Mouse (Mus musculus) testis, postnatal 10 days (tissue): Measurements from ENCODE around the gene Gm20388.

Experiments
- DNase-seq: peaks from one replicate; pipeline ENCODE4 v3.0.0; 2021; ENCODE audit warnings: low spot score

Gene Gm20388

DNA sequence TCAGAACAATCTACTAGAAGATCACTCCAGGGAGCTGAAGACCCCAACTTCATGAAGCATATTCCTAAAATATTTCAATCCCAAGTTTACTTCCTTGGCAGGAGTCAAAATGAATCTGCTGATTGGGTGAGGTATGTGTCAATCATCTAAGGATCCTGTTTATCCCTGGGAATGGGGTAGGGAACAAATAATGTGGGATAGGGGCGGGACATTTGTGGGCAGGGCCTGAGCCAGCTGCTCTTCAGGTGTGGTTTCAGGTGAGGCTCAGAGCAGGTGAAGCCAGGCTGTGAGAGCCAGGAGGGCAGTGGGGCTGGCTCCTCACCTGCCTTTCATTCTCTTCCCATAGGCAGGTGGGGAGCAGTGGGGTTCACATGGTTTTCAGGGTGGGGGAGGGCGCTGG is 2816.1 kb downstream of the Gm20388 start:
- no peak for DNase-seq

DNA sequence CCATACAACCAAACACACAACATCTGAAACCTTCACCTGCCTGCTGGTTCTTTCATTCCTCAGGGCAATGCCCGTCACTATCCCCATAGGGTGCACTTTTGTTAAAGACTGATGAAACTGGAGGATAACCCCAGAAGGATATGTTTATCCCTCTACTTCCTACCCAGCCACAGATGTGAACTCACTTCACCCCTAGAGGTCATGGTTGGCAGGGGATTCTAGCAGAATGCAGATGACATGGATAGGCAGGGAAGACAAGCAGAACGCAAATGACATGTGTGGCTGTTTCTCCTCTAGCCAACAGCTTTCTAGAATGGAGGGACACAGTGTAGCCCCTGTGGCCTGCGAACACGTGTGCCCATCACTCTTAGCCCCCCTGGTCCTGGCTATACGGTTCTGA is 2816.8 kb downstream of the Gm20388 start:
- no peak for DNase-seq

DNA sequence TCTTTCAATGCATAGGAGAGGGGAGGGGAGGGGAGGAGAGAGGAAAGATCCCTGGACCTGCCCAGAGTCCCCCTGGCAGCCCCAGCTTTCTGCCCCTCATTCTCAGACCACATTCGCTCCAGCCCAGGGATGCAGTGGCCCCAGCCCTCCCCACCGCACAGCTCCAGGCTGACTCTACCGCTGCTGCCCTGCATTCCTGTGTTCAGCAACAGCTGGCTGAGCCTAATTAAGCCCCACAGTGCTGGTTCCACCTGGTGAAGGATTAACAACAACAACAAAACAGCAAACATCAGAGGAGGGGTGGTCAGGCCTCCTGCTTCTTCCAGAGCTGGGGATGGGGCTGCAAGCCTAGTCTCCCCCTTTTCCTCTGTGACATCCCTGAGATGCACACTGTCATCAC is 2818.0 kb downstream of the Gm20388 start:
- DNase-seq = no peak

DNA sequence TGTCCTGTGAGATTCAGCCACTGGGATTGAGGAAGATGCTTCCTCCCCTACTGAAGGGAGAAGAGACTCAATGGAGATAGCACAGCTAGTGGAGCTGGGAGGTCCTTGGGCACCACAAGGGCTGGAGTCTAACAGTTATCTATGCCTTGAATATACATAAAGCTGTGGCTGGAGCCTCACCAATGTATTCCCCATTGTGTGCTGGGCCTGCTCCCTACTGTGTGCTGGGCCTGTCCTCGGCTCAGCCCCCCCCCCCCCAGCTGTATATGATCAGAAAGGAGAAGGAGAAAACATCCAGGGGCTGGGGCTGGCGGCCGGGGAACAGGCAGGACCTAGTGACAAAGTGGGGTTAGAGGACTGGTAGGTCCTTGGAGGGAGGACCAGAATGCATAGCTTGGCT is 2824.5 kb downstream of the Gm20388 start:
- DNase-seq = no peak

DNA sequence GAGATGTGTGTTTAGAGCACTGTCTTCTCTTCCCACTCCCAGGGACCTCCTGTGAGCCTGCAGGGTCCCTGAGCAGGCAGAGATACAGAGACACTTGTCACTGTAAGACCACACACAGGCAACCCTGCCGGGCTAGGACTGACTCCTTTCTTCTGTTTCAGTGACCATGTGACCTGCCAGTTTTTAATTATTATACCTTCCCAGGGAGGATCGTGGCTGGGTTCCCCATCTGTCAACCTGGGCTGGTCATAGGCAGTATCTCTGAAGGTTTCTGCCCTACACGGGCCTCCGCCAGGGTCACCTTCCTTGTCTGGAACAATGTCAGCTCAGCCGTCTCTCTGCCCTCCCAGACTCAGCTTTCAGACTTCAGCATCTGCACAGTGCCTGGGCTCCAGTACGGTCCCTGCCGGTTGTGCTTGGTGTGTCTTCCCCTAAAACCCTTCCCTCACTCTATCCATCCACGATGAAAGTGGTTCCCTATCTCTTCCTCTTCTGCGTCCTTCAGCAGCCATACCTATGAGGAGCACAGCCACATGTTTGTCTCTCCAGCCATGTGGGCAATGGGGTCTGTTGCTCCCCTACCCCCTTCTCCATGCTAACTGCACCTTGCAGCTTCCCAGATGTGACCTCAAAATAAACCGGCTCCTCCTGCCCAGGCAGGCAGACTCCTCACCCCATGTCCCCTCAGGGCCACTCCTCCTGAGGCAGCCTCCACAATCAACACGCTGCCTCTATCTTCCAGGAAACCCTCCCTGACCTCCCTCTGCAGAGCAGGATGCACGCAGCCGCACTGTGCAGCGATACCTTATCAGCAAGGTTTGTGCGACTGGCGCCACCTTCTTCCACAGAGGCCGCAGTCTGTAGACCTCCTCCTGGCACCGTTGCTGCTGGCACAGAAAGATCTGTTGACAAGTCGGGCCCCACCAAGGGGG is 2825.2 kb downstream of the Gm20388 start:
- no peak for DNase-seq

DNA sequence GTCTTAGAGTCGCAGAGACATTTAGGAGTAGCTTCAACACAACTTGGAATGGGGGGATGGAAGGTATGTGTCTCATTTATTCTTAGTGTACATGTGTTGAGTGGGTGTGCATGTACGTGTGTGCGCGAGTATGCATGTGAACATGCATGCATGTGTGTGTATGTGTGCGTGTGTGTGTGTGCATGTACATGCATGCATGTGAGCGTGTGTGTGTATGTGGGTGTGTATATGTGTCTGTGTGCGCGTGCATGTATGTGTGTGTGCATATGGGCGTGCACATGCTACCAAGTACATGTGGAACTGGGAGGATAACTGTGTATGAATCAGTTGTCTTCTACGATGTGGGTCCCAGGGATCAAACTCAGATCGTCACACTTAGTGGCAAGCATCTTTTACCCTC is 2826.0 kb downstream of the Gm20388 start:
- no peak for DNase-seq

DNA sequence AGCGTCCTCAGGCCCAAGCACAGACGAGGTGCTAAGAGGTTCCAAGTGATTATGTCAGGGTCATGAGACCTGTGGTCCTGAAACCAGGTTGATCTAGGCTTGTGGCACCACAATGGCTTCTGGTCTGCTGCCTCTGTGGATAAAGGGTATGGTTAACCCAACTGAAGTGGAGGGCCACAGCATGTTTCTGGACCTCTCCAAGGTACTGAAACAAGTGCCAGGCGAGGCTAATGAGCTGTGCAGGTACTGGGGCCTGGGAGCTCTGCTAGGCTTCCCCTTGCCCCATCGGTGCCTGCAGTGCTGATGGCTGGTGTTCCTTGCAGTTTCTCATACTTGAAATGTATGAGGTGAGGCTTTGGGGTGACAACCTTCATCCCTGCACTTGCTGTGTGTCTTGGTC is 2826.4 kb downstream of the Gm20388 start:
- no peak for DNase-seq

DNA sequence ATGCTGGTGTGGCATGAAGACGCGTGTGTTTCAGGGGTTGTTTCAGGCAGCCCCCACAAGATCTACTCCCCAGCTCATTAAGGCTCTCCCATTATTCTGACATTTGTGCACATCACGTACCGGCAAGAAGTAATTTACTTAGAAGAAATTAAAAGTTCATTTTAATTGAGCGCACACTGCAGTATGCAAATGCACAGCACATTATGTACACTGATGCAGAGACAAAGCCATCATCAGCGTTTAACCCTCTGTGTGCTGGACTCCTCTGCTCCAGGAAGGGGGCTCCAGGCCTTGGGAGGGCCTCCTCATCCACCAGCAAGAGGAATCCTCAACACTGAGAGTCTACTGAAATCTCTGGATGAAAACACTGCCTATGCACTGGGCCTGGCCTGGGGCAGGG is 2827.2 kb downstream of the Gm20388 start:
- DNase-seq = no peak

DNA sequence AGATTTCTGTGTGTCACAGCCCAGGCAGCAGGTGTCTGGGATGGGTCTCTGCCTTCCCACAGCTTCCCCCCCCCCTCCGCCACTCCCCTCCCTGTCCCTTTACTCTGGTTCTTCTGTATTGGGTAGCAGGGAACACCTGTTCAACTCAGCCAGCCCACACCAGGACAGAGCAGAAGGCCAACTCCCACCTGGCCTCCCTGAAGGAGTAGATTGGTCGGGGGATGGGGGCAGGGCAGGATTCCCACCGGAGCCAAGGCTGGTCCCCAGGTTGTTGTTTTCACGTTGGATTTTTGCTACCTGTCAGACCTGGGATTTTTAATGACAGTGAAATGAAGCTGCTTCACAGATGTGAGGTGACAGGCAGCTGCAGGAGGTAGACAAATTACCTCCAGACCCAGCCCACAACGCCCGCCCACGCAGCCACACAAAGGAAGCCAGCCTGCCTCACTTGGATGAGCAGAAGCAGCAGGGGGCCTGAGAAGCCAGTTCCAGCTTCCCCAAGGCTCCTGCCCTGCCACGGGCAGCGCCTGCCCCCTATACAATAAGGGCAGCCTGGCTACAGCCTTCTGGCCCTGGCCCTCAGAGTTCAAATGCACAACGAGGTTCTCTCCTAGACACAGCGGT is 2828.6 kb downstream of the Gm20388 start:
- DNase-seq = no peak

DNA sequence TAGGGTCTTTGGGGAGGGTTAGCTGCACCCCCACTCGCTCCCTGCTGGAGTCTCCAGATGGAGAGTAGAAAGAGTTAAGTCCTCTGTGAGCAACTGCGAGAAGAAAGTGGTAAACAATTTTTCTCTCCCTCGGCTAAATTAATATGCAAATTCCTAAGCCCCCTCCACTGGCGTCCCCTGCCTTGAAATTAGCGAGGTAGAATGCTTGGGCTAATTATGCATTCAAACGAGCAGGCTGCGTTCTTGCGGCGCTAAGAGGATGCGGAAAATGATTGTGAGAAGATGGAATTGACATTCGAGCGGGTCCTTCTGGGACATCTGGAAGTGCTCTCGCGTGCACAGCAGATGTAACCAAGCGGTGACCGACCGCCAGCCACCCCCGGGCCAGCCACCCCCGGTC is 2831.8 kb downstream of the Gm20388 start:
- no peak for DNase-seq

DNA sequence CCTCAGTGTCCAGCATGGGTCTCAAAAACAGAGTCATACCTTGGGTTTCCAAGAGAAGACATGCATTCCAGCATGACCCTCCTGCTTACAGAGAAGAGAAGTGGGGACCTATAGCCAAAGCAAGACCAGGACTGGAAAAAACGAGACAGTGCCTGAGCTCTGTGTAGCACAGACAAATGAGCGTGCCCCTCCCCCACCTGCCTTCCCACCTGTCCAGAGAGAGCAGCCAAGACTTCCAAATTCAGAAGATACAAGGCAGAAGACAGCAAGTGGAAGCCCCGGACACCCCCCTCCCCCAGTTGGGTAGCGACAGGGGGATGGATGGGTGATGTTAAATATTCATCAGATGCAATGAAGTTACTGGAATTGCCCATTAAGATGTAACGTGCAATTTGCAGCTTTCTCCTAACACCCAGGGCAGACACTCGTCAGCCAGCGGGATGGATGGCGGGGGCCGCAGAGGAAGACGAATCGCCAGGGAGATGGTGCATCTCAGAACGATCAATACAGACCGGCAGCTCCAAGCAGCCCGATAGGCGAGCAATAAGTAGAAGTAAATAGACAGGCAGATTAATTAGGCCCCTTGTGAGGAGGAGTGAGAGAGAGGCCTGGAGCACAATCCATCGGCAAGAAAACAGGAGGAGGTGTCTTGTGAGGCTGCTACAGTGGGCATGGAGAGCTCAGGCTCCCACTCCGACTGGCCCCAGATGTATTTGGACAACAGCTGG is 2834.5 kb downstream of the Gm20388 start:
- DNase-seq = no peak

DNA sequence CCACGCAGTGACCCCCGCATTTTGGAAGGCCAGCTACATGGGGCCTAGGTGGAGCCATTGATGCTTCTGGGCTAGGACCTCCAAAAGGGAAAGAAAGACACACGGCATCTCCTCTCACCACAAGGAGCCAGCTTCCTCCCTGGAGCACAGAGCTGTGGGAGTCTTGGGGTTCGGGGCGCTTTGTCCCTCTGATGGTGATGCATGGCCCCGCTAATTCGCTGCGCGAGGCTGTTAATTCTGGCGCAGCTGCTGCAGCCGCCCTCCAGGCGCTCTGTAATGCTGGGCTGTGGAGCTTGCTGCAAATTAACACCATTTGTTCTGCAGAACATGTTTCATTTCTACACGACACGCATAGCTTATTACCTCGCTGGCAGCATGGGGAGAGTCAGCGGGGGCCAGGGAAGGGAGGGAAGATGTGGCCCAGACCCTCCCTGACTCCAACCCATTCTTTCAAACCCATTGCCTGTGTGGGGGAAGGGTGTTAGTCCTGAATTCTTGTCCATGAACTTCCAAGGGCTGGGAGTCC is 2835.2 kb downstream of the Gm20388 start:
- no peak for DNase-seq

DNA sequence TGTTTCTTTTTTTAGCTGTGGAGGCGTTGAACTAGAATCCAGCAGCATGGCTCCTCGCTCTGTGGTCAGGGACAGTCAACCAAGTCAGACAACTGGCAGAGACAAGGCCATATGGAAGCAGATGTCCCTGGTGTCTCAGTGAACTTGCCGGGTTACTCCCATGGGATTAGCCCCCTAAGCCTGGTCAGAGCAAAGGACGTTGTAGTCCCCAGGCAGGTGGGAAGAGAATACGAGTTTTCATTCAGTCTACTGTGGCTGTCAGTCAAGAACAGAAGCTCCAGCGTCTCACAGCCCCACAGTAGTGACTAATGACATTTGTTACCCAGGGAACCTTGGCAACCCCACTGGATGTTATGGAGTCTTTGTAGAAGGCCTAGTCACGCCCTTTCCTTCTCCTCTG is 2835.8 kb downstream of the Gm20388 start:
- no peak for DNase-seq

DNA sequence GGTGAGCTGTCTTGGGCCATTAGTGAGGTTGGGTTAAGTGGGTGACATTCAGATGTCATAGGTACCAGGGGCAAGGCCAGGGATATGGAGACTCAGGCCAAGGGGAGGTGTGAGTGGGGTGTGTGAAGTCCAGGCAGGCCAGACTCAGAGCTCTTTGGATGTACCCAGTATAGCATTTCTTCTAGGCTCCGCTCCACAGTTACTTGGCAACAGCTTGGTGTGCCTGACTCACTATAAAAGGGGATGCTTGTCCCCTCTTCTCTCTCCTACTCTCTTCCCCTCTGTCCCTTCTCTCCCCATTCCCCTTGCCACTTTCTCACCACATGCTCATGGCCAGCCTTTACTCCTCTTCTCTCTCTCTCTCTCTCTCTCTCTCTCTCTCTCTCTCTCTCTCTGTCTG is 2837.2 kb downstream of the Gm20388 start:
- no peak for DNase-seq

DNA sequence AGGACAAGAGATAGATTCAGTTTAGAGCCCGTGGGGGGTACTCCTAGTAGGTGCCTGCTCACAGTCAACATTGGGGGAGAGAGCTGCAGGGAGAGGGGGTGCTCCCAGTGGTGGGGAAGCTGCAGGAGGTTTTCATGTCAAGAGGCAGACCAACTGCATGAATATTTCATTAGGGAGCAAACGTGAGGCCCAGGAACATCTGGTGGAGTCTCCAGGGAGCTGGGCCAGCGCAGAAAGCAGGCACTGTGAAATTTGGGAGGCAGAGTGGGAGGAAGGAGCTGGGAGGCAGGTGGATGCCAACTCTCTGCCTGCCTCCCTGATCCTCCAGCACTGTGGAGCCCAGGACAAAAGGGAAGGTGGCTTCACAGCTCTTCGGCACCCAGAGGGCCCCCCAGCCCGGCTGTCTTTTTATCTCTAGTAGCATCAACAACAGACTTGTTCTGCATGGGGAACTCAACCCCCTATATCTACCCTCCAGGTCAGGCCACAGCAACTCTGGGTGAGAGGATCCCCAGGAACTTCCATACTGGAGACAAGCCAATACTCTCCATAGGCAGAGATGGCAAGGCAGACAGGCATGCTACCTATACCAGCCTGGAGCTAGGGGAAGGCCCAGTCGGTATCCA is 2838.8 kb downstream of the Gm20388 start:
- DNase-seq = no peak

DNA sequence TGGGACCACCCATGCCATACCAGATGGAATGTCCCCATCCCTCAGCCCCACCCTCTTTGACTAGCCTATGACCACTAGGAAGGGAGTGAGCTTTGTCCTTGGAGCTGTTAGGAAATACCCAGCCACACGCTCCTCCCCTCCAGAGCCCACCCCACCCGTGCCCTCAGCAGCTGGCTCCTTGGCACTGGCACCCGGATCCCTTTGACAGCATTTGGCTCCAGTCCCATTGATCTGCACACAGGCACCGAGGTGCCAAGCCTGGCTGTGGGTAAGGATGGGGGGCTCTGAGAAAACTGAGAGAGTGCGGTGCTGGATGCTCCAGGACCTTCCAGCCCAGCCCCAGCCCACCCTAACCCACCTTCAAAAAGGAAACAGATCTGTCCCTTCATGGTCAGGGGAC is 2840.7 kb downstream of the Gm20388 start:
- no peak for DNase-seq

DNA sequence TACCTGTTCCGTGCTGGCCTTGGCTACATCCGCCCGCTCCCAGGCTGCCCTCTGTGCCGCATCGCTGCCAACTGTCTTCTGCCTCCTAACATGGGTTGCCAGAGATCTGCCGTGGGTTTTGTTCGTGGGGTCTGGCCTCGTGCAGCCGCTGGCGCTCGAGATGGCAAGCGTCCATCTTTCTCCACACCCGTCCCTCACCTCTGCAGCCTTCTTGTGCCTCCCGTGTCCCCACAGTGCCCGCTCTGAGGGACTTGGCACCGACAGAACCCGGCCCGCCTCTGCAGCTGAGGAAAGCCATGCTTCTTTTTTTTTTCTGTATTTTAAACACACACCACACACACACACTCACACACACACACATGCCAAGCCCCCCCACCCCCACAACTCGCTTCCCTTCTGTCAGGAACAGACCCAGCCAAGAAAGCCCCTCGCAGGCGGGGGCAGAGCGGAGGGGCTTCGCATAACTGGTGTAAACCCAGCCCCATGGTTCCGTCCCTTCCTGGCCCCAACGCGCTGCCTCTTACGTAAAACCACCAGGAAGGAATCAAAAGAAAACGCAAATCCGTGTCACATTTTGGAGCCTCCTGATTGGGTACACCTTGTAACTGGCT is 2841.6 kb downstream of the Gm20388 start:
- no peak for DNase-seq

DNA sequence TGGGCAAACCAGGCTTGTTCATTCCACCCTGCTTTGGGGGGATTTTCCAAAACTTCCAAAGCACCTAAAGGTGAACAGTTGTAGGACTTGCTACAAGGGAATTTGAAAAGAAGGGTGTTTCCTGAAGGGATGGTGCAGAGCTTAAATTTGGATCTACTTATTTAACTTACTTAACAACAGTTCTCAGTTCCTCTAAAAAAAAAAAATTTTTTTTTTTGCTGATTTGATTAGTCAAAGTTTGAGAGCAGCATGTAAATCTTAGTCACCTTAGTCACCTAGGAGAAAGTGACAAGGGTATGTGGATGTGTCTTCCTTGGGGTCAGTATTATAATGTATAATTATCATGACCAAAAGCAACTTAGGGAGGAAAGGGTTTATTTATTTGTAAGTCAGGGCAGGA is 2848.0 kb downstream of the Gm20388 start:
- no peak for DNase-seq

DNA sequence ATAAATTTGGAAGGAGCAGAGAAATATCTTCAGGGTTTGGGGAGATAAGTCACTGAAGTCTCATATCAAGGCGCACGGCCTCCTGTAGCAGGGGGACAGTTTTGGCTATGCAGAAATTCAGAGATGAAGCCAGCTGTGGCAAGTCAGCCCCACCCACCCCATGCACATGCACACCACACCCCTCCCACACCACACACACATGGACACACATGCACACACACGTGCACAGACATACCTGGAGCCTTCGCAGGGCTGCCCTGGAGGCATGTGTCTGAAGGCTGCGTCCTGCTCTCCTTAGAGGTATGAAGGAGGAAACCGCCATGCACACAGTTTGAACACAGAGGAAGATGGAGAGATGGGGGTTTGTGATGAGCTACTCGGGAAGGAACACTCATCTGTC is 2849.5 kb downstream of the Gm20388 start:
- DNase-seq = no peak

DNA sequence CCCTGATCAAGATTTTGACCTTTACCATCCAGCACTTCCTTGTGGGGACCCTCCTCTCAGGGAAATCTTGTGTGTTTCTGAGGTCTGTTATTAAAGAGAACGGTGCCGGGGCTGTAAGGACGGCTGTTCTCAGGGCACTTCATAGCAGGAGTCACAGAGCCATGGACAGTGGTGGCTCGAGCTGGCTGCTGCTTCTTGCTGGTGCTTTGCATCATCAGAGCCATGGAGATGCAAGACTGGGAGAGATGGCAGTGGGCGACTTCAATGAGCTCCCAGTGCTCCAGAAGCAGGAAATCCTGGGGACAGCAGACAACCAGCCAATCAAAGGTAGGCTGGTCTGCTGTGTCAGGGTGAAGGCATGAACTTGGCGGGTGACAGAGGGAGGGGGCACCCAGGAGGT is 2850.5 kb downstream of the Gm20388 start:
- no peak for DNase-seq

DNA sequence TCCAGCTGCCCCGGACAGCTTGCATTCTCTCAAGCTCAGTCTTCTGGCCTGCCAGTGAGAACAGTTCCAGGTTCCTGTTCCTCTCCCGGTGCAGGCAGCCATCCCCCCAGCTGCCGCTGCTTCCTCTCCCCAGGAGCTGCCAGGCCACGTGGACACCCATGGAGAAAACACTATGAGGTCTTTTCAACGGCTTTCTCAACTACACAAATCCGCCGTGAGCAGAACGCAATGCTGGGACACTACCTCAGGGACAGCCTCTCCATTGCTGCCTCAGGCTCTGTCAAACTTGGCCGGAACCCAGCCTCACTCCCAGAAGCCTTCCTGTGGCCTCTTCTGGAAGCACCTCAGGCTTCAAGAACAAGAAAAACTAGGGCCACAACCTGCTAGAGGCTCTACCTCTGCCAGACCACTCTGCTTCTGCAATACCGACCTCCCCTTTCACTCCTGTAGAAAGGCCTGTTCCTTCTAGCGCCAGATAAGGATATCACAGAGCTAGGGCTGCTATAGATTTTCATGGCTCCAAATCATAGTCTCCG is 2852.2 kb downstream of the Gm20388 start:
- DNase-seq = no peak
